Mouse (Mus musculus): ENCODE measurements around the gene Eefsec. TPM values are rescaled to one million over a fixed set of nuclear protein-coding genes. Genes with fewer than 3 reads are reported as not detected.
A peak's percentile ranks its signal among the peaks of the same experiment; 100 is the strongest.

Gene Eefsec
- polyA plus RNA-seq, 1 experiment = 20.3 TPM

GRCm38 (mm10) chr6:88340761-88341160 lies 105.6 kb downstream of the Eefsec start:
- no peak for DNase-seq (ENCODE audit: low read depth)
- TF ChIP-seq POLR2A (IDR thresholded peaks at IDR 0.05; ENCODE audit: borderline replicate concordance, extremely low read depth, insufficient read depth, insufficient read length, poor library complexity, severe bottlenecking) (no peak), CTCF (IDR thresholded peaks at IDR 0.05; ENCODE audit: borderline replicate concordance, extremely low read depth, insufficient read depth, insufficient read length) (no peak)

GRCm38 (mm10) chr6:88329336-88329735 lies 117.0 kb downstream of the Eefsec start:
- TF ChIP-seq POLR2A (IDR thresholded peaks at IDR 0.05; ENCODE audit: borderline replicate concordance, extremely low read depth, insufficient read depth, insufficient read length, poor library complexity, severe bottlenecking) (no peak), CTCF (IDR thresholded peaks at IDR 0.05; ENCODE audit: borderline replicate concordance, extremely low read depth, insufficient read depth, insufficient read length) (no peak)
- no peak for DNase-seq (ENCODE audit: low read depth)

- DNase-seq (ENCODE audit: low read depth) = no peak
- TF ChIP-seq POLR2A (IDR thresholded peaks at IDR 0.05; ENCODE audit: borderline replicate concordance, extremely low read depth, insufficient read depth, insufficient read length, poor library complexity, severe bottlenecking) = no peak
- TF ChIP-seq CTCF (IDR thresholded peaks at IDR 0.05; ENCODE audit: borderline replicate concordance, extremely low read depth, insufficient read depth, insufficient read length) = peak; percentile 22; the same call in 1 of the 2 replicates
Observed at GRCm38 (mm10) chr6:88321879-88322278, 124.5 kb downstream of the Eefsec start.

GRCm38 (mm10) chr6:88321253-88321652 lies 125.1 kb downstream of the Eefsec start:
- DNase-seq (ENCODE audit: low read depth) = no peak
- TF ChIP-seq CTCF (IDR thresholded peaks at IDR 0.05; ENCODE audit: borderline replicate concordance, extremely low read depth, insufficient read depth, insufficient read length) (no peak), POLR2A (IDR thresholded peaks at IDR 0.05; ENCODE audit: borderline replicate concordance, extremely low read depth, insufficient read depth, insufficient read length, poor library complexity, severe bottlenecking) (no peak)

GRCm38 (mm10) chr6:88319735-88320134 lies 126.6 kb downstream of the Eefsec start:
- no peak for TF ChIP-seq POLR2A (IDR thresholded peaks at IDR 0.05; ENCODE audit: borderline replicate concordance, extremely low read depth, insufficient read depth, insufficient read length, poor library complexity, severe bottlenecking)
- DNase-seq (ENCODE audit: low read depth) = no peak

- DNase-seq (ENCODE audit: low read depth) = peak; percentile 32
- TF ChIP-seq POLR2A (IDR thresholded peaks at IDR 0.05; ENCODE audit: borderline replicate concordance, extremely low read depth, insufficient read depth, insufficient read length, poor library complexity, severe bottlenecking) (no peak), CTCF (IDR thresholded peaks at IDR 0.05; ENCODE audit: borderline replicate concordance, extremely low read depth, insufficient read depth, insufficient read length) (no peak)
Observed at GRCm38 (mm10) chr6:88315295-88315694, 131.0 kb downstream of the Eefsec start.

- TF ChIP-seq CTCF (IDR thresholded peaks at IDR 0.05; ENCODE audit: borderline replicate concordance, extremely low read depth, insufficient read depth, insufficient read length) (no peak), POLR2A (IDR thresholded peaks at IDR 0.05; ENCODE audit: borderline replicate concordance, extremely low read depth, insufficient read depth, insufficient read length, poor library complexity, severe bottlenecking) (no peak)
- no peak for DNase-seq (ENCODE audit: low read depth)
Observed at GRCm38 (mm10) chr6:88313937-88314336, 132.4 kb downstream of the Eefsec start.

- no peak for TF ChIP-seq CTCF (IDR thresholded peaks at IDR 0.05; ENCODE audit: borderline replicate concordance, extremely low read depth, insufficient read depth, insufficient read length)
- peak; percentile 16 for DNase-seq (ENCODE audit: low read depth)
Observed at GRCm38 (mm10) chr6:88311593-88311992, 134.7 kb downstream of the Eefsec start.

GRCm38 (mm10) chr6:88306100-88306746 lies 140.1 kb downstream of the Eefsec start:
- no peak for TF ChIP-seq CTCF (IDR thresholded peaks at IDR 0.05; ENCODE audit: borderline replicate concordance, extremely low read depth, insufficient read depth, insufficient read length)
- no peak for TF ChIP-seq POLR2A (IDR thresholded peaks at IDR 0.05; ENCODE audit: borderline replicate concordance, extremely low read depth, insufficient read depth, insufficient read length, poor library complexity, severe bottlenecking)
- DNase-seq (ENCODE audit: low read depth) = no peak

GRCm38 (mm10) chr6:88301234-88301633 lies 145.1 kb downstream of the Eefsec start:
- no peak for DNase-seq (ENCODE audit: low read depth)
- no peak for TF ChIP-seq CTCF (IDR thresholded peaks at IDR 0.05; ENCODE audit: borderline replicate concordance, extremely low read depth, insufficient read depth, insufficient read length)
- no peak for TF ChIP-seq POLR2A (IDR thresholded peaks at IDR 0.05; ENCODE audit: borderline replicate concordance, extremely low read depth, insufficient read depth, insufficient read length, poor library complexity, severe bottlenecking)

- DNase-seq (ENCODE audit: low read depth) = no peak
- TF ChIP-seq POLR2A (IDR thresholded peaks at IDR 0.05; ENCODE audit: borderline replicate concordance, extremely low read depth, insufficient read depth, insufficient read length, poor library complexity, severe bottlenecking) (no peak), CTCF (IDR thresholded peaks at IDR 0.05; ENCODE audit: borderline replicate concordance, extremely low read depth, insufficient read depth, insufficient read length) (no peak)
Observed at GRCm38 (mm10) chr6:88299491-88299890, 146.8 kb downstream of the Eefsec start.

GRCm38 (mm10) chr6:88292274-88292909 lies 153.9 kb downstream of the Eefsec start:
- no peak for TF ChIP-seq POLR2A (IDR thresholded peaks at IDR 0.05; ENCODE audit: borderline replicate concordance, extremely low read depth, insufficient read depth, insufficient read length, poor library complexity, severe bottlenecking)
- no peak for TF ChIP-seq CTCF (IDR thresholded peaks at IDR 0.05; ENCODE audit: borderline replicate concordance, extremely low read depth, insufficient read depth, insufficient read length)
- DNase-seq (ENCODE audit: low read depth) = no peak
